Mouse (Mus musculus) limb, embryonic 10.5 days (tissue): ENCODE data around the gene Ubb. TPM values are rescaled to one million over a fixed set of nuclear protein-coding genes. Genes with fewer than 3 reads are reported as not detected.
"Not testable (repeated sequence)": the region's sequence is repeated elsewhere in the genome, so short reads cannot be mapped to it uniquely, and the experiment has no call there.

Source experiments
- DNase-seq: peaks from one replicate; pipeline ENCODE4 v3.0.0-alpha.2; 2017; ENCODE audit warnings: low spot score
- H3K27ac ChIP-seq: fragments of 300-500 bp; sonication (generic); 2 replicates; pipeline ENCODE4 v1.5.1; 2016; ENCODE audit warnings: mild to moderate bottlenecking
- H3K27me3 ChIP-seq: fragments of 300-500 bp; sonication (generic); 2 replicates; pipeline ENCODE4 v1.6.1; 2016; ENCODE audit warnings: low read depth, mild to moderate bottlenecking; ENCODE audit not compliant: poor library complexity, severe bottlenecking
- H3K36me3 ChIP-seq: fragments of 300-500 bp; sonication (generic); 2 replicates; pipeline ENCODE4 v1.6.1; 2016; ENCODE audit warnings: mild to moderate bottlenecking, moderate library complexity
- H3K4me1 ChIP-seq: fragments of 300-500 bp; sonication (generic); 2 replicates; pipeline ENCODE4 v1.6.1; 2016
- H3K4me3 ChIP-seq: fragments of 300-500 bp; sonication (generic); 2 replicates; pipeline ENCODE4 v1.5.1; 2016; ENCODE audit warnings: mild to moderate bottlenecking, moderate library complexity
- H3K9me3 ChIP-seq: fragments of 300-500 bp; sonication (generic); replicated peaks from 2 replicates; pipeline ENCODE4 v1.6.1; 2016; ENCODE audit warnings: mild to moderate bottlenecking
- WGBS: fragments of 180-500 bp; shearing (Covaris S2); methylation state at CpG from one replicate; pipeline ENCODE4 v1.1.7; 2016; 5-methylcytosine and 5-hydroxymethylcytosine counted together
- polyA plus RNA-seq: library from polyadenylated mRNA; unstranded; fragments of >200 nt; fragmentation: Nextera tagmentation; extraction: Ambion mirVana; gene quantifications from 2 replicates; pipeline ENCODE4 v1.2.1, GENCODE M21; 2016

The Ubb gene
- 3,627 and 3,653 TPM in 2 replicates for polyA plus RNA-seq

GRCm38 (mm10) chr11:62550727-62551225, at the start of gene Ubb:
Gene Ubb (plus strand): TSS chr11:62551171.
- Histone ChIP-seq H3K27me3 (no peaks in the 10 kb centered on the region), H3K4me3 (peak within 1 kb of the TSS; percentile 74), H3K27ac (peak within 1 kb of the TSS; percentile 100), H3K36me3 (peaks cover 29% of the 10 kb centered on the region), H3K9me3 (no peaks in the 10 kb centered on the region), H3K4me1 (peaks cover 27% of the 10 kb centered on the region)
- DNase-seq: peak; percentile 99
- WGBS: under 1% methylated on average over 40 of the region's 40 CpGs

DNA sequence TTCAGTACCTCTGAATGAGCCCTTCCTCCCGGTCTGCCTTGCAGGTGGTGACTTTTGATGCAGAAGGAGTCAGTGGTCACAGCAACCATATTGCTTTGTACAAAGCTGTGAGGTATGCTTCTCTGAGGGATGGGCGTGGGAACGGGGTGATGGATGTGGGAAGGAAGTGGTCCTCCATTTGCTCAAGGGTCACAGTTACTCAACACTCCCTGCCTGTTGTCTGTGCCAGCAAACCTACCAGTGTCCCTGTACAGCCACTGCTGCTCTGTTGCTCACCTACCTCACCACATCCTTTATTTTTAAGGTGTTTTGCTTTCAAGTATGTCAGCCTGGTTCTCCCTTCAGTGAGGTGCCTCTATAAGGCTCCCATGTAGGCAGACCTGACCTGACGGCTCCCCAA, 43.3 kb upstream of the Ubb start:
- no peak for DNase-seq
- H3K36me3 ChIP-seq: no peaks in the 10 kb centered on the region
- H3K4me3 ChIP-seq: no peak overlapping the region
- WGBS: 80% methylated on average over 4 of the region's 4 CpGs
- no peak overlapping the region for H3K27ac ChIP-seq
- peaks cover 3% of the 10 kb centered on the region; the same call in 1 of the 2 replicates for H3K4me1 ChIP-seq
- no peaks in the 10 kb centered on the region for H3K9me3 ChIP-seq
- H3K27me3 ChIP-seq: no peaks in the 10 kb centered on the region

- 98% methylated on average over 13 of the region's 13 CpGs for WGBS
Observed at GRCm38 (mm10) chr11:62508365-62508764, 42.6 kb upstream of the Ubb start.

DNA sequence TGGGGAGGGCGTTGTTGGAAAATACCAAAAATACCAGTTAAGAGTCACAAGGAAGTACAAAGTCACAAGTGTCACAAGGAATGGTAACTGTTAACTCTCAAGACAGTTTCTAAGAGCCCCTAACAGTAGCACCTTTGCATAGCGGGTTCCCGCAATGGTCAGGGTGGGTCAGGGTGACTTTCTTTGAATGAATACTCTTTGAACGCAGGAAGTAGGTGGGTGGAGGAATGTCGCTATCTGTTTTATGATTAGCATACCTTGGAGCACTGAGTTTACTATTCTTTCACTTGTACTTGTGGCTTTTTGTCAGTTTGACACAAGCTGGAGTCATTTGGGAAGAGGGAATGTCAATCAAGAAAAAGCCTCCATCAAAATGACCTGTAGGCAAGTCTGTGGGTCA, 42.2 kb upstream of the Ubb start:
- not testable (repeated sequence) for DNase-seq, H3K4me1 ChIP-seq, H3K36me3 ChIP-seq, H3K27ac ChIP-seq, H3K4me3 ChIP-seq, H3K9me3 ChIP-seq, H3K27me3 ChIP-seq
- WGBS: 95% methylated on average over 5 of the region's 5 CpGs

More at GRCm38 (mm10) chr11:62508365-62508764, 42.6 kb upstream of the Ubb start:
- DNase-seq, H3K9me3 ChIP-seq, H3K27me3 ChIP-seq, H3K36me3 ChIP-seq, H3K4me1 ChIP-seq, H3K27ac ChIP-seq, H3K4me3 ChIP-seq: not testable (repeated sequence)

- no peak for DNase-seq
- H3K9me3 ChIP-seq: no peaks in the 10 kb centered on the region
- 80% methylated on average over 3 of the region's 3 CpGs for WGBS
- H3K36me3 ChIP-seq: 0 out of 2 replicates have a peak, but pooled peaks cover 8% of the 10 kb centered on the region
- no peak overlapping the region for H3K27ac ChIP-seq
- no peak overlapping the region for H3K4me3 ChIP-seq
- peaks cover 3% of the 10 kb centered on the region; the same call in 1 of the 2 replicates for H3K4me1 ChIP-seq
- H3K27me3 ChIP-seq: no peaks in the 10 kb centered on the region
Observed at GRCm38 (mm10) chr11:62509571-62509970, 41.4 kb upstream of the Ubb start.

GRCm38 (mm10) chr11:62510956-62511355, 40.0 kb upstream of the Ubb start:
- peaks cover 3% of the 10 kb centered on the region; the same call in 1 of the 2 replicates for H3K4me1 ChIP-seq
- H3K36me3 ChIP-seq: 0 out of 2 replicates have a peak, but pooled peaks cover 8% of the 10 kb centered on the region
- H3K9me3 ChIP-seq: no peaks in the 10 kb centered on the region
- no peak for DNase-seq
- H3K27me3 ChIP-seq: no peaks in the 10 kb centered on the region
- no peak overlapping the region for H3K4me3 ChIP-seq
- WGBS: 87% methylated on average over 5 of the region's 5 CpGs
- no peak overlapping the region for H3K27ac ChIP-seq

DNA sequence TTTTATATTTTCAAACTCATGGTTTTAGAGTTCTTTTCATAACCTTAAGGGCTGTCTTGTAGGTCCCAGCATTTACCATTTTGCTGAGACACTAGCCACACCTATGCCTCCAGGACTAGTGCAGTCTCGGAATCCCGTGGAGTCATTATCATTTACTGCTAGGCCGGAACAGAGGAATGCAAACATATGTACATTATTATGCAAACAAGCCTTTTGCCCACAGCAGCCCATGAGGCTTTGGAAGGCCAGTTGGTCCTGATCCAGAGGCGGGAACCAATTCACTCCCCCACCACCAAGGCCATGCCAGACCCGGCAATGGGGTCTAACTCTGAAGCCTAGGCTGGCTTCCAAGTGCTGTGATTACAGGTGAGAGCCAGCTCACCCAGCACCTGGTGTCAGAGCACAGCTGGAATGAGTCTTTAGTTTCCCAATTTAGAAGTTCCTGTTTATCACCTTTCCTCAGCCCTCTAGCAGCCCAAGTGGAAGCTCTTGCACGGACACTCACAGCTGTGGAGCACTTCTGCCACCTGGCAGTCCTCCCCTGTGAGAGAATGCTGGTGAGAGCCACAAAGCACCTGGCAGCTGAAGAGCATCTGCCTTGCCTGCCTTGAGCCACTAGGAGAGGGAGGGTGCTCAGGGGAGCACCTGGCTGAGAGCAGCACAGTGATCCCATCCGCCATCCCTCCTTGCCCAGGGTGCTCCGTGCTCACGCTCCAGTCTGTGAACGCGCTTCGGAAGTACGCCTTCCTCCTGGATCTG, 39.3 kb upstream of the Ubb start:
- Histone ChIP-seq H3K4me3 (no peak overlapping the region), H3K27me3 (no peaks in the 10 kb centered on the region), H3K36me3 (0 out of 2 replicates have a peak, but pooled peaks cover 8% of the 10 kb centered on the region), H3K9me3 (no peaks in the 10 kb centered on the region), H3K27ac (no peak overlapping the region), H3K4me1 (peaks cover 3% of the 10 kb centered on the region; the same call in 1 of the 2 replicates)
- 85% methylated on average over 13 of the region's 13 CpGs for WGBS
- no peak for DNase-seq

- no peak overlapping the region for H3K27ac ChIP-seq
- no peaks in the 10 kb centered on the region for H3K9me3 ChIP-seq
- H3K4me1 ChIP-seq: peaks cover 3% of the 10 kb centered on the region; the same call in 1 of the 2 replicates
- H3K4me3 ChIP-seq: no peak overlapping the region
- DNase-seq: no peak
- 87% methylated on average over 8 of the region's 8 CpGs for WGBS
- H3K27me3 ChIP-seq: no peaks in the 10 kb centered on the region
- H3K36me3 ChIP-seq: 0 out of 2 replicates have a peak, but pooled peaks cover 8% of the 10 kb centered on the region
Observed at GRCm38 (mm10) chr11:62512529-62513080, 38.4 kb upstream of the Ubb start.

GRCm38 (mm10) chr11:62513311-62513710, 37.7 kb upstream of the Ubb start:
- WGBS: 78% methylated on average over 6 of the region's 6 CpGs
- Histone ChIP-seq H3K27me3 (no peaks in the 10 kb centered on the region), H3K9me3 (no peaks in the 10 kb centered on the region), H3K36me3 (0 out of 2 replicates have a peak, but pooled peaks cover 8% of the 10 kb centered on the region), H3K27ac (no peak overlapping the region), H3K4me3 (no peak overlapping the region), H3K4me1 (peaks cover 3% of the 10 kb centered on the region; the same call in 1 of the 2 replicates)
- DNase-seq: no peak

GRCm38 (mm10) chr11:62518991-62519390, 32.0 kb upstream of the Ubb start:
- 26% methylated on average over 2 of the region's 2 CpGs for WGBS
- no peak overlapping the region for H3K4me3 ChIP-seq
- H3K9me3 ChIP-seq: no peaks in the 10 kb centered on the region
- H3K27ac ChIP-seq: no peak overlapping the region
- H3K36me3 ChIP-seq: 0 out of 2 replicates have a peak, but pooled peaks cover under 1% of the 10 kb centered on the region
- H3K4me1 ChIP-seq: peaks cover 7% of the 10 kb centered on the region
- H3K27me3 ChIP-seq: no peaks in the 10 kb centered on the region
- DNase-seq: no peak

DNA sequence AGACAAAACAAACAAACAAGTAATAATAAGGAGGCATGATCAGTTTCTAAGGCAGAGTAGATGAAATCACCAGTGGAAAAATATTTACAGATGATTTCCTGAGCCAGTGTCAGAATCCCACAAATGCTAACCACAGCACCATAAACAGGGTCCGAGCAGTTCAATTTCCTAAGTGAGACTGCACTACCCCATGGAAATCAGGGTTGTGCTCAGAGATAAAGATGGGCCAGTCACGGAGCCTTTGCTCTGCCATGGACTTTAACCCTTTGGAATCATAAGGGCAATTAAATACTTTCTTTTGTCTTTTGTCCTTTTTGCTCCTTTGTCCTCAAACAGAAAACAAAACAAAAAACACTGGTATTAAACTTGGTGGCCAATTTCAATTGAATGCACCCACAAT, 28.7 kb upstream of the Ubb start:
- Histone ChIP-seq H3K27me3 (no peaks in the 10 kb centered on the region), H3K4me1 (peaks cover 19% of the 10 kb centered on the region), H3K4me3 (no peak overlapping the region), H3K36me3 (peaks cover 19% of the 10 kb centered on the region), H3K9me3 (no peaks in the 10 kb centered on the region), H3K27ac (no peak overlapping the region)
- WGBS: 72% methylated on average over 2 of the region's 2 CpGs
- no peak for DNase-seq

- H3K4me1 ChIP-seq: peaks cover 24% of the 10 kb centered on the region
- H3K27me3 ChIP-seq: peaks cover 36% of the 10 kb centered on the region
- no peak overlapping the region for H3K4me3 ChIP-seq
- peaks cover 20% of the 10 kb centered on the region for H3K36me3 ChIP-seq
- WGBS: 85% methylated on average over 8 of the region's 8 CpGs
- H3K27ac ChIP-seq: no peak overlapping the region
- H3K9me3 ChIP-seq: no peaks in the 10 kb centered on the region
- no peak for DNase-seq
Observed at GRCm38 (mm10) chr11:62537089-62537488, 13.9 kb upstream of the Ubb start.

DNA sequence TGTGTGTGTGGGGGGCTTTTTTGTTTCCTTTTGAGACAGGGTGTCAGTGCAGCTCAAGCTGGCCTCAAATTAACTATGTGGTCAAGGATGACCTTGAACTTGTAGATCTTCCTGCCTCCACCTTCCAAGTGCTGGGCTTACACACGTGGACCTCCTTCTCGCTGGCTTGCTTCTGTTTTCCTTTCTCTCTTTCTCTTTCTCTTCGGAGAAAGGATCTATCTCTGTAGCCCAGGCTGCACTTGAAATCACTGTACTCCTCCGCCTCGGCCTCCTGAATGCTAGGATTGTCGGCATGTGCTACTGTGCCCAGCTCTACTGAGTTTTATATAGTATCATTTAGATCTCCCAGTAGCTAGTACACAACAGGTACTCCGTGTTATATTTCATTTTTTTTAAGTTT, 13.4 kb upstream of the Ubb start:
- H3K36me3 ChIP-seq: peaks cover 16% of the 10 kb centered on the region
- H3K4me1 ChIP-seq: peaks cover 24% of the 10 kb centered on the region
- no peaks in the 10 kb centered on the region for H3K9me3 ChIP-seq
- 0 out of 2 replicates have a peak overlapping the region, but pooled peaks have one; percentile 8 for H3K27ac ChIP-seq
- DNase-seq: no peak
- WGBS: 39% methylated on average over 7 of the region's 7 CpGs
- peak overlapping the region; percentile 87 for H3K4me3 ChIP-seq
- H3K27me3 ChIP-seq: peaks cover 36% of the 10 kb centered on the region
